Mouse (Mus musculus) intestine, embryonic 15.5 days (tissue): ENCODE results near the gene Exd2. TPM values are rescaled to one million over a fixed set of nuclear protein-coding genes. Genes with fewer than 3 reads are reported as not detected.
"Not testable (repeated sequence)": the region's sequence is repeated elsewhere in the genome, so short reads cannot be mapped to it uniquely, and the experiment has no call there.

Source experiments
- ATAC-seq: fragments of 200-750 bp; cut with Nextera tagmentation; 2 replicates; pipeline ENCODE4 v1.8.0; 2017; ENCODE audit warnings: moderate TSS enrichment, moderate library complexity
- H3K27ac ChIP-seq: fragments of 300-500 bp; sonication (generic); 2 replicates; pipeline ENCODE4 v1.5.1; 2015; ENCODE audit warnings: mild to moderate bottlenecking, inconsistent platforms
- H3K27me3 ChIP-seq: fragments of 300-500 bp; sonication (generic); replicated peaks from 2 replicates; pipeline ENCODE4 v1.6.1; 2015; ENCODE audit warnings: inconsistent platforms
- H3K36me3 ChIP-seq: fragments of 300-500 bp; sonication (generic); 2 replicates; pipeline ENCODE4 v1.6.1; 2015; ENCODE audit warnings: inconsistent platforms
- H3K4me1 ChIP-seq: fragments of 300-500 bp; sonication (generic); replicated peaks from 2 replicates; pipeline ENCODE4 v1.6.1; 2015; ENCODE audit warnings: inconsistent platforms
- H3K4me2 ChIP-seq: fragments of 300-500 bp; sonication (generic); replicated peaks from 2 replicates; pipeline ENCODE4 v1.6.1; 2015; ENCODE audit warnings: mild to moderate bottlenecking, inconsistent platforms
- H3K4me3 ChIP-seq: fragments of 300-500 bp; sonication (generic); replicated peaks from 2 replicates; pipeline ENCODE4 v1.5.1; 2015; ENCODE audit warnings: inconsistent platforms
- H3K9ac ChIP-seq: fragments of 300-500 bp; sonication (generic); 2 replicates; pipeline ENCODE4 v1.6.1; 2015; ENCODE audit warnings: inconsistent platforms
- H3K9me3 ChIP-seq: fragments of 300-500 bp; sonication (generic); 2 replicates; pipeline ENCODE4 v1.6.1; 2016; ENCODE audit warnings: inconsistent platforms
- WGBS: fragments of 180-500 bp; shearing (Covaris S2); methylation state at CpG from one replicate; pipeline ENCODE4 v1.1.7; 2015; 5-methylcytosine and 5-hydroxymethylcytosine counted together
- polyA plus RNA-seq: library from polyadenylated mRNA; unstranded; fragments of >200 nt; fragmentation: Nextera tagmentation; extraction: Ambion mirVana; gene quantifications from 2 replicates; pipeline ENCODE4 v1.2.1, GENCODE M21; 2015

The Exd2 gene
- polyA plus RNA-seq, 1 experiment from 2014 or later: 23.1 TPM

DNA sequence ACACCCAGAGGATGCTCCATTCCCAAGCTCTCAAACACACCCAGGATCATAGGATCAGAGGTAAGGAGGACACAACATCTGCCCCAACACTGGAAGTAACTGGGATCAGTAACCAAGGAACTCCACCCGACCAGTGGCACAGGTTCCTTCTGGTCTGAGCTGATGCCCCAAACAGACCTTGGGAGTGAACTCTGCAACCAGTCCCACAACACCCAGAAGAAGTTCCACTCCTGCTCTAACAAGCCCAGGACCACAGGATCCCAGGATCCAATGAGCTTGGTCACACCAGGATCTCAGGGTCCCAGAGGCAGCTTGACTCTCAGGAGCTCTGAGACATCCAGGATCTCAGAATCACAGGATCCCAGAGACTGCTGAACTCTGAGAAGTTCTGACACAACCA is 9.4 kb upstream of the Exd2 start:
- Histone ChIP-seq H3K9ac (no peak overlapping the region), H3K27me3 (no peaks in the 10 kb centered on the region), H3K4me1 (no peaks in the 10 kb centered on the region), H3K4me3 (no peak overlapping the region), H3K27ac (no peak overlapping the region), H3K4me2 (no peak overlapping the region), H3K9me3 (no peaks in the 10 kb centered on the region), H3K36me3 (no peaks in the 10 kb centered on the region)
- no peak for ATAC-seq
- 87% methylated on average over 1 of the region's 1 CpGs for WGBS

DNA sequence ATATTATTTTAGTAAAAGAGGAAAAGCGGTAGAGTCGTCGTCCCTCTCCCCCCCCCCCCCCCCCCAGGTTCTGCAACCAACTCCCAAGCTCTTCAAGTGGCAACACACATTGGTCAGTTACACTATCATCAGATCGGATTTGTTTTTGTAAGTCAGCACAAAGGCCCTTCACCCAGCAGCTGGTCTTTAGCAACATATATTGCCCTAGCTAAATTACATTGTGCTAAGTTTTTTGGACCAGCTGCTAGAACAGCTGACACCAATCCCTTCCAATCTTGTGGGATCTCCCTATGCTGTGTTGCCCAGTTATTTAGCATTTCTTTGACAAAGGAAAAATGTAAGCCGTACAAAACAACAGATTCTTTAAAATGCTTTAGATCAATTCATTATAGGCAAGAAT is 4.9 kb upstream of the Exd2 start:
- 71% methylated on average over 5 of the region's 5 CpGs for WGBS

DNA sequence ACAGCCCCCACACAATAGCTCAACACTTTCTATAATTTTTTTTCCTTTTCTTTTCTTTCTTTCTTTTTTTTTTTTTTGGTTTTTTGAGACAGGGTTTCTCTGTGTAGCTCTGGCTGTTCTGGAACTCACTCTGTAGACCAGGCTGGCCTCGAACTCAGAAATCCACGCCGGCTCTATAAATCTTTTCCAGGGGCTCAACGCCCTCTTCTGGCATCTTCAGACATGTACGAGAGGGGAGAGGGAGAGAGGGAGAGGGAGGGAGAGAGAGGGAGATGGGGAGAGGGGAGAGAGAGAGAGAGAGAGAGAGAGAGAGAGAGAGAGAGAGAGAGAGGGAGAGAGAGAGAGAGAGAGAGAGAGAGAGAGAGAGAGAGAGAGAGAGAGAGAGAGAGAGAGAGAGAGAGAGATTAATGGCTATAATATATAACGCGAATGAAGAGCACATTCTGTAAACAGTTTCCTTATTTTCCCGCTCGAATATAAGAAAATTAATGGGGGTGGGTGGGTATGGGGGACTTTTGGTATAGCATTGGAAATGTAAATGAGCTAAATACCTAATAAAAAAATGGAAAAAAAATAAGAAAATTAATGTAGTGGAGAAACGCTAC is 501 bp upstream of the Exd2 start:
- 8% methylated on average over 10 of the region's 10 CpGs for WGBS
- H3K9me3 ChIP-seq, H3K36me3 ChIP-seq, H3K4me1 ChIP-seq, H3K27me3 ChIP-seq, H3K27ac ChIP-seq: not testable (repeated sequence)
- peak overlapping the region; percentile 82 for H3K4me2 ChIP-seq
- 0 out of 2 replicates have a peak, but pooled peaks have one; percentile 1 for ATAC-seq
- H3K9ac ChIP-seq: 0 out of 2 replicates have a peak overlapping the region, but pooled peaks have one; percentile 76
- peak overlapping the region; percentile 89 for H3K4me3 ChIP-seq

More for the DNA sequence above, 4.9 kb upstream of the Exd2 start:
- Histone ChIP-seq H3K4me3 (no peak overlapping the region), H3K4me1 (no peaks in the 10 kb centered on the region), H3K4me2 (no peak overlapping the region), H3K27me3 (no peaks in the 10 kb centered on the region), H3K36me3 (no peaks in the 10 kb centered on the region), H3K9ac (no peak overlapping the region), H3K9me3 (no peaks in the 10 kb centered on the region), H3K27ac (no peak overlapping the region)
- no peak for ATAC-seq

DNA sequence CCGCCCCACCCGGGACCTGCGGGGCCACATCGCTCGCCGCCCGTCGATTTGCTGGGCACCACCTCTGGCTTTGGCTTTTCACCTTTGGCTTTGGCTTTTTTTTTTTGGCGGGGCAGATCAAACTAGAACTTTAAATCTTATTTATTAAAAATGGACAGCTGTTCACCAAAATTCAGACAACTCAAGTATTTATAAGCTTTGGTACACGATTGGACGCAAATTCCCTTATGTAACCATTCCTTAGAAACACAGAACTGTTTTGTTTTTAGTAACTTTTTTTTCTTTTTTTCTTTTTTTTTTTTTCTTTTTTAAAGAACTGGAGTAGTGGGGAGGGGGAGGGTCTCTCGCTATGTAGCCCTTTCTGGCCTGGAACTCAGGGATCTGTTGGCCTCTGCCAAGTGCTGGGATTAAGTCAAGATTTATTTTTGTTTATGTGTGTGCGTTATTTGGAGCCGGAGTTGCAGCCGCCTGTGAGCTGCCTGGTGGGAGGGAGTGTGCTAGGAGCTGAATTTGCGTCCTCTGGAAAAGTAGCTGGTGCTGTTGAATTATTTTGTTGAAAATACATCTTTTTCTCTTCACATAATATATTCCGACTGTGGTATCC is 873 bp downstream of the Exd2 start:
- Histone ChIP-seq H3K9me3 (no peaks in the 10 kb centered on the region), H3K4me2 (peak overlapping the region; percentile 82), H3K36me3 (no peaks in the 10 kb centered on the region), H3K27me3 (no peaks in the 10 kb centered on the region), H3K4me3 (peak overlapping the region; percentile 89), H3K4me1 (no peaks in the 10 kb centered on the region; the same call in 1 of the 2 replicates), H3K27ac (peak overlapping the region; percentile 83), H3K9ac (peak overlapping the region; percentile 76)
- 11% methylated on average over 17 of the region's 17 CpGs for WGBS
- ATAC-seq: no peak

DNA sequence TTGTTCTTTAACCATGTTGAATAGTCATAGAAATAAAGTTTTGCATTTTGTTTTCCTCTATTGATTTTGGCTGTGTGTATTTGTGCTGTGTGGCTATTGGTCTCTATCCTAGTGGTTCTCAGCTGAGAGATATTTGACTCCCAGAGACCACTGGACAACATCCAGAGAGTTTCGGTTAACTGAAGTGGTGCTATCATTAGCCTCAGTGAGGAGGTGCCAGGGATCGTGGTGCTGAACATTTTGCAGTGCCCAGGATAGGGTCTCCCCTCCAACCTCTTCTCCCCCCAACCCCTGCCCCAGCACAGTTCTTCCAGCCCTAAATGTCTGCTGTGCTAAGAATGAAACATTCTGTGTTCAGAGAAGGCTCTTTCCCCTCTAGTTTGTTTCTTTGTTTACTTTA is 7.3 kb downstream of the Exd2 start:
- Histone ChIP-seq H3K4me1 (no peaks in the 10 kb centered on the region), H3K27me3 (no peaks in the 10 kb centered on the region), H3K9me3 (no peaks in the 10 kb centered on the region), H3K4me3 (no peak overlapping the region), H3K9ac (no peak overlapping the region), H3K4me2 (no peak overlapping the region), H3K27ac (no peak overlapping the region), H3K36me3 (no peaks in the 10 kb centered on the region)
- ATAC-seq: no peak
- WGBS: 80% methylated on average over 2 of the region's 2 CpGs

DNA sequence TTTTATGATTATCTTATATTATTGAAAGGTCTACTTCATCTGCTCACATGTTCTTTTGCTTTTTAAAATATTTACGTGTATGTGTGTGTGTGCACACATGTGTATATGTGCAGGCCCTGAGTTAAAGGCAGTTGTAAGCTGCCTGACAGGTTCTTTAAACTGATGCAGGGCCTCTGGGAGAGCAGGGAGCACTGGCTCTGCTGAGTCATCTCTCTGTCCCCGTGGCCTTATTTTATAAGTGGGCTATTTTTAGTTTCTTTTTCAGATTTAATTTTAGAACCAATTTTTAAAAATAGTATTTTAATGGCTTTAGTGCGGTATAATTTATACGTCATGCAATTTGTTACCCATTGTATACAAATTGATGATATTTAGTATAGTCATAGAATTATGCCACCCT is 9.0 kb downstream of the Exd2 start:
- no peak overlapping the region for H3K27ac ChIP-seq
- H3K27me3 ChIP-seq: no peaks in the 10 kb centered on the region
- no peak overlapping the region for H3K4me2 ChIP-seq
- no peaks in the 10 kb centered on the region for H3K9me3 ChIP-seq
- no peak overlapping the region for H3K9ac ChIP-seq
- H3K4me3 ChIP-seq: no peak overlapping the region
- 67% methylated on average over 4 of the region's 4 CpGs for WGBS
- no peak for ATAC-seq
- no peaks in the 10 kb centered on the region for H3K36me3 ChIP-seq
- H3K4me1 ChIP-seq: no peaks in the 10 kb centered on the region

DNA sequence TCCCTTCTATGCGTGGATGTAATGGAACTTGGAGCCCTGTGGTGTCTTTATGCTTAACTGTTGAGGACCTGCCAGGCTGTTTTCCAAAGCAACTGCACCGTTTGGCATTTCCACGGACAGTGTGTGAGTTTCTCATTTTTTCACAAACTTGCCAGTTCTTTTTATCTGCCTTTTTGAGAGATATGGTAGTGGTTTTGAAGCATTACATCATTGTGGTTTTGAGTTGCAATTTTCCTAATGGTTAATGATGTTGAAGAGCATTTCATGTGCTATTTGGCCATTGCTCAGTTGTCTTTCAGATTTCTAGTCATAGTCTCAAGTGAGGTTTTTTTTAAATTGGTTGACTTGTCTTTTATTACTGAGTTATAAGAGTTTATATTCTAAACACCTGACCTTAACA is 10.8 kb downstream of the Exd2 start:
- H3K9me3 ChIP-seq: no peaks in the 10 kb centered on the region
- no peak overlapping the region for H3K27ac ChIP-seq
- ATAC-seq: no peak
- no peaks in the 10 kb centered on the region for H3K27me3 ChIP-seq
- WGBS: 92% methylated on average over 3 of the region's 3 CpGs
- H3K4me1 ChIP-seq: no peaks in the 10 kb centered on the region
- H3K4me3 ChIP-seq: no peak overlapping the region
- no peak overlapping the region for H3K4me2 ChIP-seq
- H3K36me3 ChIP-seq: no peaks in the 10 kb centered on the region
- H3K9ac ChIP-seq: no peak overlapping the region

DNA sequence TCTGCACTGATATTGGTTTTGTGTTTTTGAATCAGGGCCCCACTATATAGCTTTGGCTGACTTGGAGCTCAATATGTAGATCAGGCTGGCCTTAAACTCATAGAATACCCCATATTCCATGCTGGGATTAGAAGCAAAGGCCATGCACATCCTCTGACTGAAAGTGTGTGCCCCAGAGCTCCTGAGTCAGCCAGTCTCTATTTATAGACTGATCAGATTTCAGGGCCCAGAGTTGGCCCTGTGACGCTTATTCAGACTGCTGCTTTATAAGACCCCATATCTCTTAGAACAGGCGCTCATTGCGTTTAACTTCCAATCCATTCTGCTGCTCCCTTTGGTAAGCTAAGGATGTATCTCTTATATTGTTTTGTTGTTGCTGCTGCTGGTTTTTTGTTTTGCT is 17.1 kb downstream of the Exd2 start:
- 84% methylated on average over 3 of the region's 3 CpGs for WGBS
- no peaks in the 10 kb centered on the region for H3K9me3 ChIP-seq

DNA sequence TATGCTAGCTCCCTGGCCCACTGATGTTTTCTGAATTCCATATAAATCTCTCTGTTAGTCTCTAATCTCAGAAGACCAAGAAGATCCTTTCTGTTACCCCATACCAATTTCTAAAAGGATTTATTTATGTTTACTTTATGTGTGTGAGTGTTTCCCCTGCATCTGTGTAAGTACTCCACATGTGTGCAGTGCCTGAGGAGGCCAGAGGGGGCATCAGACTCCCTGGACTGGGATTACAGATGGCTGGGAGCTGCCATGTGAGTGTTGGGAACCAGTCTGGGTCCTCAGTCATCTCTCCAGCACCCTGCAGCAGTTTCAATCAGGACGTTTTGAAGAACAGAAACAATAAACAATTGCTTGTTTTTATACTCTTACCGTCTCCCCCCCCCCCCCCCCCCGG is 20.5 kb downstream of the Exd2 start:
- Histone ChIP-seq H3K27ac (no peak overlapping the region), H3K4me3 (no peak overlapping the region), H3K9ac (no peak overlapping the region), H3K4me2 (no peak overlapping the region), H3K36me3 (0 out of 2 replicates have a peak, but pooled peaks cover 3% of the 10 kb centered on the region), H3K27me3 (no peaks in the 10 kb centered on the region), H3K4me1 (no peaks in the 10 kb centered on the region), H3K9me3 (no peaks in the 10 kb centered on the region)
- WGBS: 61% methylated on average over 3 of the region's 3 CpGs
- ATAC-seq: no peak

More for the DNA sequence above, 17.1 kb downstream of the Exd2 start:
- H3K27ac ChIP-seq: no peak overlapping the region
- no peaks in the 10 kb centered on the region for H3K4me1 ChIP-seq
- no peaks in the 10 kb centered on the region for H3K27me3 ChIP-seq
- no peak overlapping the region for H3K4me2 ChIP-seq
- H3K9ac ChIP-seq: no peak overlapping the region
- no peak overlapping the region for H3K4me3 ChIP-seq
- 0 out of 2 replicates have a peak, but pooled peaks cover 3% of the 10 kb centered on the region for H3K36me3 ChIP-seq
- ATAC-seq: no peak

DNA sequence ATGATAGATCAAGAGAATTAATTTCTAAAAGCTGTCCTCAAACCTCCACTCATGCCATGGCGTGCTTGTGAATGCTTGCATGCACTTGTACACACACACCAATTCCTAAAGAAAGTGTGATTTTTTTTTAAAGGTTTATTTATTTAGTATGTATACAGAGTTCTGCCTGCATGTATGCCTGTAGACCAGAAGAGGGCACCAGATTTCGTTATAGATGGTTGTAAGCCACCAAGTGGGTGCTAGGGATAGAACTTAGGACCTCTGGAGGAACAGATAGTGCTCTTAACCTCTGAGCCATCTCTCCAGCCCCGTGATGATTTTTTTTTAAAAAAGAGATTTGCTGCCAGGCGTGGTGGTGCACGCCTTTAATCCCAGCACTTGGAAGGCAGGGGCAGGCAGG is 30.4 kb downstream of the Exd2 start:
- 92% methylated on average over 5 of the region's 5 CpGs for WGBS
- H3K36me3 ChIP-seq: peaks cover 9% of the 10 kb centered on the region; the same call in 1 of the 2 replicates
- no peaks in the 10 kb centered on the region for H3K4me1 ChIP-seq
- no peak overlapping the region for H3K27ac ChIP-seq
- ATAC-seq: no peak
- no peak overlapping the region for H3K4me2 ChIP-seq
- no peak overlapping the region for H3K9ac ChIP-seq
- no peaks in the 10 kb centered on the region for H3K9me3 ChIP-seq
- H3K27me3 ChIP-seq: no peaks in the 10 kb centered on the region
- H3K4me3 ChIP-seq: no peak overlapping the region

DNA sequence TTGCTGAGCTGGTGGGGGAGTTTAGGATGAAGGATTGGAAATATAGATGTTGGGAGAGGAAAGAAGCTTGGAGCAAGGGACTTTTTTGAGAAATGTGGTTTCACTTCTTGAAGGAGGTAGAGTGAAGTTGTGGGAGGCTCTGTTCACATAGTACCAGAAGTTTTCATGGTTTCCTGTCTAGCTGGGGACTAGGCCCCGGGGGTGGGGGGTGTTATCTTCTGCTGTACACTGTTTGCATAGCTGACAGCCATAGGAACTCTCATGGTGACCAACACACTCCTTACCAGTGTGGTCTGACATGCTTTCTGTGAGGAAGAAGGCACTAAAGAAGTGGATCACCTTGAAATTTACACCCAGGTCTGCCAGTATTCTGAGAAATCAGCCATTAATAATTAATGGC is 32.8 kb downstream of the Exd2 start:
- Histone ChIP-seq H3K27me3 (no peaks in the 10 kb centered on the region), H3K9me3 (no peaks in the 10 kb centered on the region), H3K4me3 (no peak overlapping the region), H3K4me1 (no peaks in the 10 kb centered on the region), H3K4me2 (no peak overlapping the region), H3K36me3 (peaks cover 9% of the 10 kb centered on the region; the same call in 1 of the 2 replicates), H3K9ac (no peak overlapping the region), H3K27ac (no peak overlapping the region)
- no peak for ATAC-seq
- WGBS: 79% methylated on average over 1 of the region's 1 CpGs

DNA sequence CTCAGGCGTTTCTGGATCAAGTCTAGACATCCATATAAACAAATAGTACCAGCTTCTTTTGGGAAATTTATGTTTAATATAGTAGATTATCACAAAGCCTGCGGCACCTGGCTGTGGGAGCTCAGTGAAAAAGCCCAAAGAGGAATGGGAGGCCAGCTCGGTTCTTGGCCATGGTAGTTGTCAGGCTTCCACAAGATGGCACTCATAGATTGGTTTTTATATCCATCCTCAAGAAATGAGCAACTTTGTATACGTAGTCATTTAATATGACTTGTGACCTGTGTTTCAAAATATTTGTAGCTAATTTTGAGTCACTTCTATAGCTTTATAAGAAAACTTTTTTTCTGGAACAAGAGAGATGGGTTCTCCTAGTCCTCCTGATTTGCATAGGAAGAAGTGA is 35.5 kb downstream of the Exd2 start:
- 54% methylated on average over 4 of the region's 4 CpGs for WGBS

DNA sequence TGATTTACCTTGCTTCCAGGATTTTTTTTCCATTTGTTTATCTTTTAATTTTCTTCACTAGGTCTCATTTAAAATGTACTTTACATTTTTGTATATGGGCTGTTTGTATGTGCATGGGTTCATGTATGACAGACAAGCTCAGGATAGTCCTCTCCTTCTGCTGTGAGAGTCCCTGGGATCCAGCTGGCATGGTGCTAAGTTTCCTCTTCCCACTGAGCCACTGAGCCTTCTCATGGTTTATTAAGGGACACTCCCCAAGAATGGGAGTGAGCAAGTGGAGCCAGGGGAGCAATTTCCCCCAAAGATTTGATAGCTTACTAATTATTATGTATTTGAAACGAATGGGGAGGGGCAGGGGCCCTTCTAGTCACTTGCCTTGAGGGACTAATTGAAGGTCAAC is 37.6 kb downstream of the Exd2 start:
- Histone ChIP-seq H3K4me3 (no peak overlapping the region), H3K4me1 (no peaks in the 10 kb centered on the region), H3K9me3 (no peaks in the 10 kb centered on the region), H3K27ac (no peak overlapping the region), H3K36me3 (no peaks in the 10 kb centered on the region; the same call in 1 of the 2 replicates), H3K27me3 (no peaks in the 10 kb centered on the region), H3K4me2 (no peak overlapping the region), H3K9ac (no peak overlapping the region)
- ATAC-seq: no peak
- WGBS: 52% methylated on average over 1 of the region's 1 CpGs

More for the DNA sequence above, 35.5 kb downstream of the Exd2 start:
- Histone ChIP-seq H3K36me3 (no peaks in the 10 kb centered on the region; the same call in 1 of the 2 replicates), H3K27me3 (no peaks in the 10 kb centered on the region), H3K9me3 (no peaks in the 10 kb centered on the region), H3K4me3 (no peak overlapping the region), H3K27ac (no peak overlapping the region), H3K4me2 (no peak overlapping the region), H3K9ac (no peak overlapping the region), H3K4me1 (no peaks in the 10 kb centered on the region)
- ATAC-seq: no peak
